ENCODE assay signal across 14 mouse cellular contexts in genomic region chr2:45071296-45071695, GRCm38 (mm10). TPM values are rescaled to one million over a fixed set of nuclear protein-coding genes. Genes with fewer than 3 reads are reported as not detected.
DNase-seq lines count a peak whose midpoint lies in the region; ATAC-seq and TF ChIP-seq lines count a peak whose summit lies in the region.
"Had no signal": no experiment of that assay in that cellular context is flagged by ENCODE, and none has a peak within 500 bp of the region (broad histone marks: within the 10 kb centered on the region; RNA-seq: fewer than 3 reads in every experiment).

No protein-coding gene starts in this region.

- no peaks in the 10 kb centered on the region for H3K36me3 ChIP-seq in hindbrain, embryonic 15.5 days
- no peaks in the 10 kb centered on the region for H3K36me3 ChIP-seq in hindbrain, embryonic 11.5 days (ENCODE audit: control insufficient read depth, insufficient read depth, low read length)
- peaks cover 26% of the 10 kb centered on the region; the same call in 1 of the 2 replicates for H3K36me3 ChIP-seq in lung, embryonic 14.5 days (ENCODE audit: insufficient read depth)
- H3K36me3 ChIP-seq in limb, embryonic 10.5 days, result no peaks in the 10 kb centered on the region
- H3K36me3 ChIP-seq: hindbrain, embryonic 13.5 days had no signal

- 47% methylated on average over 5 of the region's 5 CpGs for WGBS in hindbrain, embryonic 15.5 days
- WGBS in hindbrain, embryonic 11.5 days, result 66% methylated on average over 5 of the region's 5 CpGs
- WGBS in lung, embryonic 14.5 days, result 57% methylated on average over 5 of the region's 5 CpGs
- WGBS in lung, adult 2 months, result 62% methylated on average over 5 of the region's 5 CpGs
- WGBS in limb, embryonic 10.5 days, result 55% methylated on average over 5 of the region's 5 CpGs

- no peak for TF ChIP-seq CTCF in lung, embryonic 14.5 days (IDR thresholded peaks at IDR 0.05; ENCODE audit: low read depth)
- TF ChIP-seq CTCF in lung, adult 2 months (IDR thresholded peaks at IDR 0.05; ENCODE audit: insufficient read depth, low read length), result no peak

- no peak for TF ChIP-seq POLR2A in lung, adult 2 months (IDR thresholded peaks at IDR 0.05; ENCODE audit: borderline replicate concordance, extremely low read depth, low read depth, low read length)

- 0 out of 2 replicates have a peak overlapping the region, but pooled peaks have one; percentile 1 for H3K27ac ChIP-seq in hindbrain, embryonic 15.5 days (replicated peaks)
- no peak overlapping the region for H3K27ac ChIP-seq in hindbrain, embryonic 11.5 days (ENCODE audit: low read depth, low read length)
- peak overlapping the region; percentile 68 for H3K27ac ChIP-seq in lung, embryonic 14.5 days (ENCODE audit: low read depth)
- 0 out of 2 replicates have a peak overlapping the region, but pooled peaks have one; percentile 12 for H3K27ac ChIP-seq in brown adipose tissue, adult 24 weeks (replicated peaks; ENCODE audit: low read depth, low read length)
- peak overlapping the region; percentile 46; the same call in 1 of the 2 replicates for H3K27ac ChIP-seq in limb, embryonic 10.5 days
- H3K27ac ChIP-seq: hindbrain, embryonic 13.5 days; liver, embryonic 14.5 days had no signal

- no peaks in the 10 kb centered on the region for H3K27me3 ChIP-seq in hindbrain, embryonic 15.5 days
- no peaks in the 10 kb centered on the region for H3K27me3 ChIP-seq in hindbrain, embryonic 11.5 days (ENCODE audit: control insufficient read depth, insufficient read depth, low read length)
- H3K27me3 ChIP-seq in lung, embryonic 14.5 days (ENCODE audit: insufficient read depth, low read length), result no peaks in the 10 kb centered on the region
- H3K27me3 ChIP-seq in limb, embryonic 10.5 days (ENCODE audit: low read depth, poor library complexity, severe bottlenecking), result no peaks in the 10 kb centered on the region
- H3K27me3 ChIP-seq: hindbrain, embryonic 13.5 days had no signal

- no peaks in the 10 kb centered on the region for H3K9me3 ChIP-seq in hindbrain, embryonic 15.5 days
- H3K9me3 ChIP-seq in hindbrain, embryonic 11.5 days (ENCODE audit: control insufficient read depth, low read length), result no peaks in the 10 kb centered on the region
- H3K9me3 ChIP-seq in lung, embryonic 14.5 days (ENCODE audit: low read depth, low read length), result no peaks in the 10 kb centered on the region
- no peaks in the 10 kb centered on the region for H3K9me3 ChIP-seq in limb, embryonic 10.5 days (replicated peaks)
- H3K9me3 ChIP-seq: hindbrain, embryonic 13.5 days had no signal

- H3K4me3 ChIP-seq in hindbrain, embryonic 15.5 days, result no peak overlapping the region
- H3K4me3 ChIP-seq in hindbrain, embryonic 11.5 days (ENCODE audit: low read depth, low read length), result no peak overlapping the region
- no peak overlapping the region for H3K4me3 ChIP-seq in lung, embryonic 14.5 days (ENCODE audit: low read depth, low read length)
- H3K4me3 ChIP-seq in lung, adult 2 months (replicated peaks; ENCODE audit: extremely low read depth, low read depth, low read length), result no peak overlapping the region
- no peak overlapping the region for H3K4me3 ChIP-seq in brown adipose tissue, adult 24 weeks (ENCODE audit: insufficient read depth, low read depth, low read length)
- no peak overlapping the region for H3K4me3 ChIP-seq in limb, embryonic 10.5 days
- H3K4me3 ChIP-seq: hindbrain, embryonic 13.5 days had no signal

- no peak for ATAC-seq in hindbrain, embryonic 15.5 days (ENCODE audit: low FRiP score, low read depth)
- no peak for ATAC-seq in hindbrain, embryonic 11.5 days (ENCODE audit: low FRiP score)
- 0 out of 2 replicates have a peak, but pooled peaks have one; percentile 7 for ATAC-seq in lung, embryonic 14.5 days (ENCODE audit: insufficient read depth)
- ATAC-seq: CD4-positive, CD25-positive, alpha-beta regulatory T cell, adult 4 months had no signal

- no peak overlapping the region for H3K4me2 ChIP-seq in hindbrain, embryonic 15.5 days
- H3K4me2 ChIP-seq in hindbrain, embryonic 11.5 days (replicated peaks; ENCODE audit: low read depth, low read length), result no peak overlapping the region
- H3K4me2 ChIP-seq in lung, embryonic 14.5 days, result peak overlapping the region; percentile 13; the same call in 1 of the 2 replicates
- H3K4me2 ChIP-seq: hindbrain, embryonic 13.5 days had no signal

- H3K4me1 ChIP-seq in hindbrain, embryonic 15.5 days (replicated peaks), result peaks cover 13% of the 10 kb centered on the region
- peaks cover 2% of the 10 kb centered on the region; the same call in 1 of the 2 replicates for H3K4me1 ChIP-seq in hindbrain, embryonic 11.5 days (replicated peaks; ENCODE audit: control insufficient read depth, insufficient read depth, low read length)
- H3K4me1 ChIP-seq in lung, embryonic 14.5 days (ENCODE audit: insufficient read depth), result peaks cover 6% of the 10 kb centered on the region; the same call in 1 of the 2 replicates
- H3K4me1 ChIP-seq in lung, adult 2 months (ENCODE audit: control insufficient read depth, insufficient read depth, low read length), result peaks cover 7% of the 10 kb centered on the region
- peaks cover 7% of the 10 kb centered on the region for H3K4me1 ChIP-seq in brown adipose tissue, adult 24 weeks (ENCODE audit: control insufficient read depth, insufficient read depth, insufficient read length, low read length)
- H3K4me1 ChIP-seq in limb, embryonic 10.5 days, result peaks cover 45% of the 10 kb centered on the region

- DNase-seq in hindbrain, embryonic 11.5 days (ENCODE audit: low spot score), result no peak
- DNase-seq in lung, embryonic 14.5 days, result no peak
- no peak for DNase-seq in lung, adult 2 months
- no peak for DNase-seq in limb, embryonic 10.5 days (ENCODE audit: low spot score)
- no peak for DNase-seq in layer of hippocampus, postnatal 25 days (ENCODE audit: extremely low spot score in 1 of 2, low spot score in 1 of 2)
- DNase-seq: adrenal gland, postnatal 14 days; cerebellum, adult 9-11 months; kidney, adult 2 months; thymus, adult 2 months had no signal

- no peak overlapping the region for H3K9ac ChIP-seq in hindbrain, embryonic 15.5 days
- no peak overlapping the region for H3K9ac ChIP-seq in hindbrain, embryonic 11.5 days (ENCODE audit: low read depth, low read length)
- H3K9ac ChIP-seq in lung, embryonic 14.5 days, result peak overlapping the region; percentile 21
- H3K9ac ChIP-seq: hindbrain, embryonic 13.5 days; liver, embryonic 14.5 days had no signal

RNA-seq across cellular contexts. Expression of gene Zeb2, which starts 45.9 kb away (rescaled TPM):
- polyA plus RNA-seq in hindbrain, embryonic 15.5 days (2015; fragmentation: Nextera tagmentation; extraction: Ambion mirVana), result 37.0 and 38.0 TPM in 2 replicates
- 57.7 and 58.8 TPM in 2 replicates for polyA plus RNA-seq in hindbrain, embryonic 11.5 days (2014; fragmentation: Nextera tagmentation; extraction: Ambion mirVana)
- polyA plus RNA-seq in lung, embryonic 14.5 days (2014; fragmentation: Nextera tagmentation; extraction: Ambion mirVana), result 90.1 and 90.4 TPM in 2 replicates
- 26.1 and 59.0 TPM in 2 replicates for polyA plus RNA-seq in lung, adult 2 months (2012; rRNA removed)
- 51.2 and 53.0 TPM in 2 replicates for polyA plus RNA-seq in brown adipose tissue, adult 24 weeks (2012; ENCODE audit: insufficient read depth, insufficient read length, missing spikeins)
- polyA plus RNA-seq in limb, embryonic 10.5 days (2016; fragmentation: Nextera tagmentation; extraction: Ambion mirVana), result 5.3 and 5.4 TPM in 2 replicates
- 100 to 1,000 TPM; 365 to 458 TPM for total RNA-seq in layer of hippocampus, postnatal 25 days (2021)
